In the genomic region with DNA sequence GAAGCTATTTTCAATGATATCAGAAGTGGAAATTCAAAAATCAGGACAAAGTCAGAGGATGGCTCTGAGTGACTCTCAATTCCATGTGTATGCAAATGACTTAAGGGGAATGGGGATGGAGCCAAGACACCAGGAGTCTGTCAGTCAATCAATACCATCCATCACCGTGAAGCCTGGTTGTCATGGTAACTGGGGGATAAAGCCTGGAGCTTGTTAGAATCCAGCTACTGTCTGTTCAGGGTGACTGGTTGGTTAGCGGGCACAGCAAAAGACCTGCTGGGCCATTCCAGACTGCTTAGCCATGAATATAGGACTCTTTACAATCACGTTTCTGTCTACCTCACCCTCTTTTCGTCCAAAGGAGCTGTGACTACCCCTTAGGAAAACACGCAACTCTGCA, we compare ENCODE assay signal across 17 mouse cellular contexts. TPM values are rescaled to one million over a fixed set of nuclear protein-coding genes. Genes with fewer than 3 reads are reported as not detected.
DNase-seq lines count a peak whose midpoint lies in the region; ATAC-seq lines count a peak whose summit lies in the region.
"Had no signal": no experiment of that assay in that cellular context is flagged by ENCODE, and none has a peak within 500 bp of the region (broad histone marks: within the 10 kb centered on the region; RNA-seq: fewer than 3 reads in every experiment).

No protein-coding gene starts in this region.

- H3K4me3 ChIP-seq in embryonic facial prominence, embryonic 11.5 days (ENCODE audit: low read depth, low read length): no peak overlapping the region
- H3K4me3 ChIP-seq in embryonic facial prominence, embryonic 10.5 days: no peak overlapping the region
- H3K4me3 ChIP-seq in hindbrain, embryonic 10.5 days: no peak overlapping the region
- no peak overlapping the region for H3K4me3 ChIP-seq in midbrain, embryonic 13.5 days (replicated peaks)
- H3K4me3 ChIP-seq: heart, embryonic 15.5 days had no signal

- 21% methylated on average over 5 of the region's 5 CpGs for WGBS in embryonic facial prominence, embryonic 11.5 days
- 31% methylated on average over 5 of the region's 5 CpGs for whole genome bisulfite sequencing in embryonic facial prominence, embryonic 10.5 days
- WGBS in hindbrain, embryonic 10.5 days: 11% methylated on average over 5 of the region's 5 CpGs
- WGBS in midbrain, embryonic 13.5 days: 10% methylated on average over 5 of the region's 5 CpGs

- peak; percentile 33 for DNase-seq in embryonic facial prominence, embryonic 11.5 days (ENCODE audit: low spot score)
- DNase-seq in embryonic facial prominence, embryonic 10.5 days (ENCODE audit: low spot score): no peak
- DNase-seq in brain, embryonic 18.5 days (ENCODE audit: low read depth, low spot score): peak; percentile 50
- peak; percentile 51 for DNase-seq in hindbrain, embryonic 10.5 days (ENCODE audit: low spot score)
- no peak for DNase-seq in adrenal gland, adult 8-10 months
- no peak for DNase-seq in lung, postnatal 36 days
- DNase-seq in lung, postnatal 14 days: no peak
- DNase-seq: cerebellum, postnatal 36 days; gastrocnemius, postnatal 36 days; kidney, adult 8-10 months; right cerebral cortex, postnatal 25 days; thymus, postnatal 25 days had no signal

- no peak for ATAC-seq in embryonic facial prominence, embryonic 11.5 days (replicated peaks; ENCODE audit: insufficient number of reproducible peaks, low FRiP score, low TSS enrichment, low read depth)
- peak; percentile 80 for ATAC-seq in midbrain, embryonic 13.5 days

- H3K9me3 ChIP-seq in embryonic facial prominence, embryonic 11.5 days (replicated peaks; ENCODE audit: control insufficient read depth, low read length): no peaks in the 10 kb centered on the region
- no peaks in the 10 kb centered on the region for H3K9me3 ChIP-seq in embryonic facial prominence, embryonic 10.5 days
- no peaks in the 10 kb centered on the region for H3K9me3 ChIP-seq in hindbrain, embryonic 10.5 days
- H3K9me3 ChIP-seq in midbrain, embryonic 13.5 days: no peaks in the 10 kb centered on the region
- H3K9me3 ChIP-seq: heart, embryonic 15.5 days had no signal

- H3K27me3 ChIP-seq in embryonic facial prominence, embryonic 11.5 days (ENCODE audit: control insufficient read depth, insufficient read depth, low read length): no peaks in the 10 kb centered on the region
- no peaks in the 10 kb centered on the region for H3K27me3 ChIP-seq in embryonic facial prominence, embryonic 10.5 days (replicated peaks; ENCODE audit: low read depth, poor library complexity, severe bottlenecking)
- no peaks in the 10 kb centered on the region; the same call in 1 of the 2 replicates for H3K27me3 ChIP-seq in hindbrain, embryonic 10.5 days (ENCODE audit: insufficient read depth, poor library complexity, severe bottlenecking)
- no peaks in the 10 kb centered on the region for H3K27me3 ChIP-seq in midbrain, embryonic 13.5 days
- H3K27me3 ChIP-seq: heart, embryonic 15.5 days had no signal

- no peak overlapping the region for H3K27ac ChIP-seq in embryonic facial prominence, embryonic 11.5 days (replicated peaks; ENCODE audit: low read depth, low read length)
- no peak overlapping the region for H3K27ac ChIP-seq in embryonic facial prominence, embryonic 10.5 days (replicated peaks)
- peak overlapping the region; percentile 53 for H3K27ac ChIP-seq in hindbrain, embryonic 10.5 days
- peak overlapping the region; percentile 75 for H3K27ac ChIP-seq in midbrain, embryonic 13.5 days
- H3K27ac ChIP-seq: heart, embryonic 15.5 days; liver, embryonic 14.5 days had no signal

- H3K4me1 ChIP-seq in embryonic facial prominence, embryonic 11.5 days (ENCODE audit: control insufficient read depth, insufficient read depth, low read length): no peaks in the 10 kb centered on the region
- peaks cover 4% of the 10 kb centered on the region for H3K4me1 ChIP-seq in embryonic facial prominence, embryonic 10.5 days
- H3K4me1 ChIP-seq in hindbrain, embryonic 10.5 days (replicated peaks): peaks cover 16% of the 10 kb centered on the region
- peaks cover 19% of the 10 kb centered on the region for H3K4me1 ChIP-seq in midbrain, embryonic 13.5 days (replicated peaks)
- H3K4me1 ChIP-seq: heart, embryonic 15.5 days had no signal

- no peaks in the 10 kb centered on the region for H3K36me3 ChIP-seq in embryonic facial prominence, embryonic 11.5 days (replicated peaks; ENCODE audit: control insufficient read depth, insufficient read depth, low read depth, low read length)
- H3K36me3 ChIP-seq in embryonic facial prominence, embryonic 10.5 days (replicated peaks): no peaks in the 10 kb centered on the region
- no peaks in the 10 kb centered on the region for H3K36me3 ChIP-seq in hindbrain, embryonic 10.5 days
- H3K36me3 ChIP-seq in midbrain, embryonic 13.5 days: no peaks in the 10 kb centered on the region
- H3K36me3 ChIP-seq: heart, embryonic 15.5 days had no signal

- no peak overlapping the region for H3K4me2 ChIP-seq in embryonic facial prominence, embryonic 11.5 days (ENCODE audit: low read depth, low read length)
- no peak overlapping the region for H3K4me2 ChIP-seq in midbrain, embryonic 13.5 days (replicated peaks)
- H3K4me2 ChIP-seq: heart, embryonic 15.5 days had no signal

- H3K9ac ChIP-seq in embryonic facial prominence, embryonic 11.5 days (replicated peaks; ENCODE audit: low read length): no peak overlapping the region
- no peak overlapping the region for H3K9ac ChIP-seq in midbrain, embryonic 13.5 days (replicated peaks)
- H3K9ac ChIP-seq: heart, embryonic 15.5 days; liver, embryonic 14.5 days had no signal

RNA-seq across cellular contexts. Expression of gene Gm17662, which starts 22.0 kb away (rescaled TPM):
- not detected in 2 replicates for polyA plus RNA-seq in embryonic facial prominence, embryonic 11.5 days (2014; fragmentation: Nextera tagmentation; extraction: Ambion mirVana)
- polyA plus RNA-seq in embryonic facial prominence, embryonic 10.5 days (2016; fragmentation: Nextera tagmentation; extraction: Ambion mirVana): not detected in 2 replicates
- not detected in 2 replicates for polyA plus RNA-seq in hindbrain, embryonic 10.5 days (2016; fragmentation: Nextera tagmentation; extraction: Ambion mirVana)
- polyA plus RNA-seq in midbrain, embryonic 13.5 days (2015; fragmentation: Nextera tagmentation; extraction: Ambion mirVana): not detected in 2 replicates
- total RNA-seq in adrenal gland, adult 8-10 months (2022): not detected
- total RNA-seq: gastrocnemius, postnatal 36 days; layer of hippocampus, postnatal 36 days had no signal
- polyA plus RNA-seq: heart, embryonic 15.5 days; liver, embryonic 14.5 days; stomach, embryonic 14.5 days had no signal

RNA-seq across cellular contexts. Expression of gene C8a, which starts 41.1 kb away (rescaled TPM):
- polyA plus RNA-seq in embryonic facial prominence, embryonic 11.5 days (2014; fragmentation: Nextera tagmentation; extraction: Ambion mirVana): not detected in 2 replicates
- polyA plus RNA-seq in embryonic facial prominence, embryonic 10.5 days (2016; fragmentation: Nextera tagmentation; extraction: Ambion mirVana): not detected in 2 replicates
- polyA plus RNA-seq in hindbrain, embryonic 10.5 days (2016; fragmentation: Nextera tagmentation; extraction: Ambion mirVana): not detected in 2 replicates
- not detected in 2 replicates for polyA plus RNA-seq in midbrain, embryonic 13.5 days (2015; fragmentation: Nextera tagmentation; extraction: Ambion mirVana)
- under 1 TPM in 3 of 4 experiments, not detected in 1; 0.17 to 0.35 (median 0.19) TPM for total RNA-seq in adrenal gland, adult 8-10 months (2022)
- total RNA-seq: gastrocnemius, postnatal 36 days; layer of hippocampus, postnatal 36 days had no signal
- polyA plus RNA-seq: heart, embryonic 15.5 days; stomach, embryonic 14.5 days had no signal

Comparison
In these comparisons a context has a peak if more than half of its experiments do, and no peak if none do; other contexts are left out.
1. DNase-seq: peak in embryonic facial prominence, embryonic 11.5 days (single experiment), brain, embryonic 18.5 days (single experiment) and hindbrain, embryonic 10.5 days (single experiment); none in embryonic facial prominence, embryonic 10.5 days (single experiment), adrenal gland, adult 8-10 months (single experiment), lung, postnatal 36 days (single experiment) and lung, postnatal 14 days (single experiment).
2. H3K27ac ChIP-seq: peak in hindbrain, embryonic 10.5 days (single experiment) and midbrain, embryonic 13.5 days (single experiment); none in embryonic facial prominence, embryonic 11.5 days (single experiment) and embryonic facial prominence, embryonic 10.5 days (single experiment).